Mouse (Mus musculus) cerebellum, postnatal 14 days (tissue): ENCODE data around the gene Hmgb2.
A peak's percentile ranks its signal among the peaks of the same experiment; 100 is the strongest.
"Not testable (repeated sequence)": the region's sequence is repeated elsewhere in the genome, so short reads cannot be mapped to it uniquely, and the experiment has no call there.

Experiments used
- DNase-seq, 2 experiments: peaks; one replicate each; pipeline ENCODE4 v3.0.0; 2021; ENCODE audit warnings: mixed read lengths in 2 of 2

The Hmgb2 gene

DNA sequence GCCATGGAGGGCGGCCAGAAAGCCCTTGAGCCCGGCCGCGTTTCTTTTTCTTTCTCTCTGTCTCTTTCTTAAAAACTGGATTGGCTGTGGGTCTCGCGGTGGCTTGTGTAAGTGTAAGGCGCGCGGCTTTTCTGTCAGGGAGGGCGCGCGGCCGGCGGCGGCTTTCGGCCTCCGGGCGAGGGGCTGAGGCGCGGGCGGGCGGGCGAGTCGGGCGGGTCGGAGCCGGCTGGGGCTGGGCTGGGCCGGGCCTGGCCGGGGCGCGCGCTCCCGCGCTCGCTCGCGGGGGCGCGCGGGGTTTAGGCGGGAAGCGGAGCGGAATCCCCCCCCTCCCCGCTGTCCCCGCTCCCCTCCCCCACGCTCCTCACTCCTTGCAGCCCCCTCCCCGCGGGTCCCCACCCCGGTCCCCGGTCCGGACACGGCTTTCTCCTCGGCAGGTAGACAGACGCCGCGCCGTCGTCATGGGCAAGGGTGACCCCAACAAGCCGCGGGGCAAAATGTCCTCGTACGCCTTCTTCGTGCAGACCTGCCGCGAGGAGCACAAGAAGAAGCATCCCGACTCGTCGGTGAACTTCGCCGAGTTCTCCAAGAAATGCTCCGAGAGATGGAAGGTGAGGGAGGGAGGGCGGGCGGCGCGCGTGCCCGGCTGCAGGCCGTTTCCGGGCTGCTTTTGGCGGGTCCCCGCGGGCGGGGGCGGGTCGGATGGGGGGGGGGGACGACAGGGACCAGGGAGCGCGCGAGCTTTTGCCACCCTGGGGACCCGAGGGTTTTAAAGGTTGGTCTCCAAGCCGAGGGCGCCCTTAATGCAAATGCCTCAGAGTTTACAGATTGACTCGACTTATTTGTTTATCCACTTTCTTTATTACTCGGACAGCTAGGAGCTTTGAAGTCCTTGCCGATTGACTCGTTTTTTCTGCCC lies 692 bp downstream of the Hmgb2 start:
- DNase-seq, result peak in 1 of 2 experiments; percentile 65

DNA sequence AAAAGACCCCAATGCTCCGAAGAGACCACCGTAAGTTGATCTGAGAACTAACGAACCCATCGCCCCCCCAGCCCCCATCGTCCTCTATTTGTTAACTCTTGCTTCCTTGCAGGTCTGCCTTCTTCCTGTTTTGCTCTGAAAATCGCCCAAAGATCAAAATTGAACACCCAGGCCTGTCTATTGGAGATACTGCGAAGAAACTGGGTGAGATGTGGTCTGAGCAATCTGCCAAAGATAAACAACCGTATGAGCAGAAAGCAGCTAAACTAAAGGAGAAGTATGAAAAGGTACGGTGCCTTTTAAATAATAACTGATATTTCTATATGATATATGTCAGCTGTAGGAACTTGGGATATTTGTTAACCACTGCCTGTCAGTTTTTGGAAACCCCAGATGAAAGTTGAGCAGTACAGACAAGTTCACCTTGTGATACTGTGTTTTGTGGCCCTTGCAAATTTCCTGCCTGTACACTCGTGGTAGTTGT lies 1.5 kb downstream of the Hmgb2 start:
- not testable (repeated sequence) for DNase-seq

DNA sequence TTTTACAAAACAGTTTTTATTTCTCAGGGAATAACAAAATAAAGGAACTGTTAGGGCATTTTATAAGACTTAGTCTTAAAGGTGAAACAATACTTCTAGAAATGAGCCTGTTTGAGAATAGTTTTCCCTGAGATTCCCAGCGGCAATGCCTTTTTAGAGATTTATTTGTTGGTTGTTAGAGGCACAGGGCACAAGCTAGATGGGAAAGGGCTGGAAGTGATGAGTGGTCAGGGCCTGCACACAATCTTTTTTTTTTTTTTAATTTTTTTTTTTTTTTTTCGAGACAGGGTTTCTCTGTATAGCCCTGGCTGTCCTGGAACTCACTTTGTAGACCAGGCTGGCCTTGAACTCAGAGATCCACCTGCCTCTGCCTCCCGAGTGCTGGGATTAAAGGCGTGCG lies 5.0 kb downstream of the Hmgb2 start:
- DNase-seq, result not testable (repeated sequence)

DNA sequence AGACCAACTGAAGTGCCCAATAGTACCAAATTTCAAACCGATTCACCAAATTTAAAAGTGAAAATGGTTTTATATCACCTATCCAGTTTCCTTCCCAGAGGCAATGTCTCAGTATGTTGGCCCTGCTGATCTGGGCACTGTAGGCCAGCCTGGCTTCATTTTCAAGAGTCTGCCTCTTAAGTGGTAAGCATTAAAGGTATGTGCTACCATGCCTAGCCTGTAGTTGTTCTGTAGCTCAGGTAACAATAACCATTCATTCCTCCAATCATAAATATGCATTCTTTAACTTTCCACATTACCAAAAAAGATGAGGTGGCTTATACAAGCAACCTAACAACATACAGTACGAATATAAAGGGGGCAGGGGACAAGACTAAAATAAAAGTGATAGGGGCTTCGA lies 6.0 kb downstream of the Hmgb2 start:
- no peak for DNase-seq

DNA sequence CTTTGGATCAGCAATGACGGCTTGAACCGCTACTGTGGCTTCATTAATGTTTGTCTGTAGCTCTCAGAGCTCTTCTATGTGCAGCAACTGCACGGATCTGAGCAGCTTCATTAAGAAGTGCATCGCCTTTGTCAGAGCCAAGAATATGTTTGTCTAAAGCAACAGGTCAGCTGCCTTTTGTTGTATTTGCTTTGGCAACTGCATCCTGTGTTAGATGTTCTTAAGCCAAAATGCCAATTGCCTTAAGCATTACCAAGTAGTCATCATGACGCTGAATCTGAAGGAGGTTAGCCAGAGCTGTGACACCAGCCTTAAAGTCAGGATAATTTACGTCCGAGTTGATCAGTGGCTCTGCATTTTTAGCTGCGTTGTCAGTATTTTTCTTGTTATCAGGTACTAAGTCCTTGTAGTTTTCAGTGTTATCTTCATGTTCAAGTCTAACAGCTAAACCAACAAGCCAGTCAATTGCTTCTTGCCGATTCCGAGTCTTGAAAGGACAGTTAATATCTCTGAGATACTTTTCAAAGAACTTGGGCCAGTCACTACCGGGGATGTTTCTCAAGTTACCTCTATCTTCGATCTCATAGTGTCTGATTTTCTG lies 8.6 kb downstream of the Hmgb2 start:
- no peak for DNase-seq

DNA sequence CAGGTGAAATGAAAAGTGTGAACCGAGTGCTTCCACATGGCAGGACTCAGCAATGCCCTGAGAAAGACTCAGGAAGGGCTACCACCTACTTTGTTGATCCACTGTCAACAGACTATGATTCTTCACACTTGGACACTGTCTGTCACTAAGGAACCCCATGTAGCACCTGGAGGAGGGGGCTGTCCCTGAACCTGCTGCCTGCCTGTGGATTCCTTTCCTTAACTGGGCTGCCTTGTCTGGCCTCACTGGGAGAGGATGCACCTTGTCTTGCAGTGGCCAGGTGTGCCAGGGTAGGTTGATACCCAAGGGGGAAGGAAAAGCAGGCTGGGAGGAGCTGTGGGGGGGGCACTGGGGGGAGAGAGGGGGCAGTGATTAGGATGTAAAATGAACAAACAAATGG lies 16.3 kb downstream of the Hmgb2 start:
- DNase-seq, result no peak

DNA sequence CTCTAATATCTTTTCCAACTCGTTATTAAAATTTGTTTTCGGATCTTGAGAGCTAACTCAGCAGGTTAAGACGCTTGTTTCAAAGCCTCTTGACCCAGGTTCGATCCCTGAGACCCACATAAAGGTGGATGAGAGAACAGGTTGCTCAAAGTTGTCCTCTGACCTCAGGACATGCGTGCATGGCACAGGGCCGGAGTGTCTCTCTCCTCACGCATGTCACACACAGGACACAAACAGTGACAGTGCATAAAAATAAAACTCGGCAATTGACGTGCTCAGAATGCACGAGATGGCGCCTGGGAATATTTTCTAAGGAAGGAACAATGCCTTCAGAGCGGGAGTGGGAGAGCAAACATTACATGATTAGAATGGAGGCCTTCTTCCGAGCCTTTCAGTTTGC lies 18.5 kb downstream of the Hmgb2 start:
- DNase-seq, result no peak

DNA sequence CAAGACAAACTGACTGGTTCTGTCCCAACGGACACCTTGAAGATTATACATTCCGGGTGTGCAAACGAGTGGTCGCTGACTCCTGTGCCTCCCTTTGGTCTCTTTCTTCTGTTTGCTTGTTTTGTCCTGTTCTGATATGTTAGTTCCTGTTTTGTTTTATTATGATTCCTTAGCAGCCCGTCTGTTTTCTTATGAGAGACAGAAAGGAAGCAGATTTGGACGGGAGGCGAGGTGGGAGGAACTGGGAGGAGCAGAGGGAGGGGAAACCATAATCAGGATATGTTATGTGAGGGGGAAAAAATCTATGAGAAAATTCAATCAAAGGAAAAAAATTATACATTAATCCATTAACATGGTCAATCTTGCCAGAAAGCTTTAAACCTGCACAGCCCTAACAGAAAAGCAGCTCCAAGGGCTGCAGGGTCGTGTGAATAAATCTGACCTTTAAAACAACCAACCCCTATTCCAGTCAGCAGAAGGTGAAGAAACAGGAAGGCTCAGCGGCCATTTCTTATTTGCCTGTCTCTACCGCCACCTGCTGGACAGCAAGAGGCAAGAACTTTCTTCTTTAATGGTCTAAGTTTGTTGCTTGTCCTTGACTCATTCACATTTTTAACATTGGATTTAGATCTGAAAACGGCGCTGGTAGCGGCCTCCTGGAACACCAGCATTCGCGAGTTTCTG lies 19.1 kb downstream of the Hmgb2 start:
- peak; percentile 87 to 88 for DNase-seq

DNA sequence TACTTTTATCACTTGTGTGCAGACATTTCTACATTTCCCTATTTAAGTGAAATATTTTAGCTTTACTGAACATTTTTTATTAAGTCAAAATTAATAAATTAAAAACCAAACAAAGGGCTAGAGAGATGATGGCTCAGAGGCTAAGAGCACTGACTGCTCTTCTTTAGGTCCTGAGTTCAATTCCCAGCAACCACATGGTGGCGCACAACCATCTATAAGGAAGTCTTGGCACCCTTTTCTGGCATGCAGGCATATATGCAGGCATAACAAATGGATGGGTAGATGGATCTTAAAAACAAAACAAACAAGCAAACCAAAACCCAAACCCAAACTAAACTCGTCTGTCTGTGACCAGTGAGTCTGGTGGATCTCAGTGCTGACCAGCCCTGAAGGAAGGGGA lies 20.5 kb downstream of the Hmgb2 start:
- DNase-seq, result peak; percentile 57 to 60

DNA sequence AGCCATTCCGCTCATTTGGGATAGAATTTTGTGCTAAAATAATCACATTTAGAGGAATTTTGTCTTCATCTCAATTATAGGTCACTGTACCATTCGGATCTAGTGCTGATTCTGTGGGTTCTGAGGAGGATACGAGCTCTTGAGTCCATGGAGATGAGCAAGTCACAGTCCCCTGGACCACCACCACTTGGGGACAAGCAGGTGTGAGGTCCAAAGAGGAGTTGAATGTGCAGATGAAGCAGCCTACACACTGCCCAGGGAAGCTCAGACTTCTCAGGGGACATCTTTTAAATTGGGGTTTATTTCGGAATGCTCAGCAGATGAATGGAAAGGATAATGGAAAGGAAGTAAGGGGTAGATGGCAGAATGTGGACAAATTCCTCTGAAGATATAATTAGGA lies 21.4 kb downstream of the Hmgb2 start:
- no peak for DNase-seq

DNA sequence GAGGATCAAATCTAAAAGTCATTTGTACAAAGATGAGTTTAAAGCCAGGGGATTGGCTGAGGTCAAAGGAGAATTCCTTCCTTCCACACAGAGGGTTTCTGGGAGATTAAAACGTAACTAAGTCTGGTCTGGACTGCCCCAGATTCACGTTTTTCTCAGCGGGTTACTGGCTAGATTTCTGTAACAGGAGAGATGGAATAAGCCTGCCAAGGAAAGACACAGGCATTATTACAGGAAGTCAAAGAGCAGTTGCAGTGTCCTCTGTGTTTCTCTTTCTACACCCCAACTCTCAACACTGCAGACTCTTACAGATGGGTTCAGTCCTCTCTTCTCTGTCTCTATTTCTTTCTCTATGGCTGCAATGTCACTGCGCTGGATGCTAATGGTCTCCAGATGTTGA lies 22.8 kb downstream of the Hmgb2 start:
- DNase-seq, result no peak

DNA sequence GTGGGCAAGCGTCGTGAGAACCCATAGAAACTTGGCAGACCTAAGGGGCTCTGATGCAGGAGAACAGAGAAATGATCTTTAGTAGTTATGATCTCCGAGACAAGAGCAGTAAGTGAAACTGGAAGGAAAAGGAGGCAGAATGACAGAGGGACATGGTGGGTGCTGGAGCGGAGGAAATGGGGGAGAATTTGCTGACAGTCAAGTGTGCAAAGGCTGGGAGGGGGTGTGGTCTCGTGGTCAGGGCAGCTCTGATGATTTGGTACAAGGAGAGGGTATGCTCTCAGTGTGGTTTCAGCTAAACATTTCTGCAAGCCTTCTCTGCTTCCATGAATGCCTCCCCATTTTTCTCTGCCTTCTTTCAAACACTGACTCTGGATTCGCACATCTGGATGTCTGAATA lies 24.5 kb downstream of the Hmgb2 start:
- DNase-seq, result no peak

DNA sequence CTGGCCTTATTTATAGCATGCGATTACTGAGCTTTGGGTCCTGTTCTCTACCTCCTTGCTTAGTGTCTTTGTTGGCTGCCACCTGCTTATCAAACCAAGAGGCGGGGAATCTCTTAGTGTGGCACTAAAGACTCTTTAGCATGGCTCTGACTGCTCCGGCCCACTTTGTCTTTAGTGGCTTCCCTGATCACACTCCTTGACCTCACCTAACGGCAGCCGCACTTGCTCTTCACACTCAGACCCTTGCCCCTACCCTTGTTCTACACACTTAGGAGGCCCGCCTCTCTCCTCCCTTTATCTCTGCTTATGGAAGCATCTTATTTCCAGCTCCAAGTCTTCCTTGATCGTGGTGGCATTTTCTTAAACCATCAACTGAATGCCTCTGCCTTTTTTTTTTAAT lies 26.9 kb downstream of the Hmgb2 start:
- no peak for DNase-seq

DNA sequence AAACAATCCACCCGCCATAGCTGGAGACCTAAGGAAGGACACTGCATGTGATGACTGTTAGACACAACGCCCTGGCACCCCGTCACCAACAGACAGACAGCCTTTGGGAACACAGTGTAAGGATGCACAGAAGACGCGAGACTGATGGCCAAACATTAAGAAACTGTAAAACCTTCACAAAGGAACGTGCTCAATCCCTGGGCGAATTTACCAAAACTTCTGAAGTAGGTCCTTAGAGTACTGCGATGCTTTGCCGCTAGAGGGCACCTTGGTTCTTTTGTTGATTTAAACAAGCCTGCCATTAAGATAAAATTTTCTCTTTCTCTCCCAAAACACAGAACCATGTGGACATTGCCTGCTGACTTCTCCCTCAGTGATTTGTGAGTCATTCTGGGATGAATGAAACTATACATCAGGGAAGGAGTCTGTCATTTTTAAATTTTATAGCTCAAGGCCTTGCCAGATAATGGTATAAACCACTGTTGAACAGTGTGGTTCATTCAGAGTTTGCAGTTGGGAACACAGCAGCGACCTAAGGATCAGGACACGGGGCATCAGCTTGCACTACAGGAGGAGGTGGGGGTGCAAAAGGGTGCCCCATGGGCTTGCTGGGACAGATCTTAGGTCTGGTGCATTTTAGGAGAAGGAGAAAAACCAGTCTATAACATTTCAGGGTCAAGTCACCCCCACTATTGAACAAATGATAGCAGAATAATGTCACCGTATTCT lies 28.6 kb downstream of the Hmgb2 start:
- peak; percentile 88 to 92 for DNase-seq

DNA sequence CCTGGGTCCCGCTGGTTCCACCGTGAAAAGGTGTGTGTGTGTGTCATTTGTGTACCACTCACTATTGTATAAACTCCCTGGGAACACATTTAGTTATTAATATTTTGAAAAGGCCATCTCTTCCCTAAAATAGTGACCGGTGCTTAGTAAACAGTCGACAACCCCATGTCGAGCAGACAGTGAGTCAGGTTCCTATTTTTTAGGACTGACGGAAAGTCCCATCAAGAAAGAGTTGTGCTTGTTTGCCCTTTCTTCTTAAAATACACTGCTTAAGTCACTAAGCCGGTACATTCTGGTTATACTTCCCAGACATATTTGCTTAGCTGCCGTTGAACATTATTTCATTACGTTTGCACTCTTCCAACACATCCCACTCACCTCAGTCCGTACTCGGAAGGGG lies 29.2 kb downstream of the Hmgb2 start:
- no peak for DNase-seq

DNA sequence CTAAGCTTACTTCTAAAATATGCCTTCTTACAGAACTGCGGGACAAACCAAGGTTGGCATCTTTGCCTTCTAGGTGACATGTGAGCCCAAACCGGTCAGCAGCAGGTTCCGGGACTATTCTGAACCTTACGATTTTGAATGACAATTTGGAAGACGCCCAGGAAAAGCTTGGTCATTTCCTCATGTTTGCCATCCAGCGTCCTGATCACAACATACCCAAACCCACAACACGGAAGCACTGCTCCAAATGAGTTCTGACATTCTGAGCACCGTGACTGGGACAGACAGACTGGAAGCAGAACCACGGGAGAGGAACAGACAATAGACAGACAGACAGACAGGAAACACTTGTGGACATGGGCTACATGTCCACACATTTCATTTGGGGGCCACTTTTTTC lies 29.7 kb downstream of the Hmgb2 start:
- no peak for DNase-seq

DNA sequence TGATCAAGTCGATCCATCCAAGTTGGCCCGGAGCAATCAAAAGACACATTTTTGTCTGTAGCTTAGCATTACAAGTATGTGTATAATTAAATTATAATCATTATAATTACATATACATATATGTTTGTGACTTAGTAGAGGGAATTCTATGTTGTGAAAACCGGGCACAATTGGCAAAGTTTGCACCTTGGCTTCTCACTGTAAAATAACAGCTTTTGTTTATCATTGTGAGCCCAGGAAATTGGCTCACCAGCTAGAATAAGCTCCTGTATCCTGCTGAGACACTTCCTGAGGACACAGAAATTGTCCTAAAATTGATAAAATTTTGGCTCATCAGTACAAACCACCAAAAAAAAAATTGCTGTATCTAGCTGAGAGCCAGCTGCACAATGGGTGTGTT lies 34.7 kb downstream of the Hmgb2 start:
- DNase-seq, result peak; percentile 65 to 80

DNA sequence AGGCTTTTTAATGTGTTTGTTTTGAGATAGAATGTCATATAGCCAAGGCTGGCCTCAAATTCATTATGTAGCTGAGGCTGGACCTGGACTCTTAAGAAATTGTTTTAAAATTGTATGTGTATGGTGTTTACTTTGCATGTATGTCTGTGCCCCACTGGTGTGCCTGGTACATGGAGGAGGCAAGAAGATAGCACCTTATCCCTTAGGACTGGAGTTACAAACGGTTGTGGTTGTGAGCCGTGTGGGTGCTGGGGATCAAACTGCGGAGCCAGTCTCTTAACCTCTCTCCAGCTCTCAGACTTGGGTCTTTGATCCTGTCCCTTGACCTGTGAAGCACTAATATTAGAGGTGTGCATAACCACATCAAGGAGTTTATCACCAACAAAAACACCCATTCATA lies 35.1 kb downstream of the Hmgb2 start:
- DNase-seq, result peak in 1 of 2 experiments; percentile 30

DNA sequence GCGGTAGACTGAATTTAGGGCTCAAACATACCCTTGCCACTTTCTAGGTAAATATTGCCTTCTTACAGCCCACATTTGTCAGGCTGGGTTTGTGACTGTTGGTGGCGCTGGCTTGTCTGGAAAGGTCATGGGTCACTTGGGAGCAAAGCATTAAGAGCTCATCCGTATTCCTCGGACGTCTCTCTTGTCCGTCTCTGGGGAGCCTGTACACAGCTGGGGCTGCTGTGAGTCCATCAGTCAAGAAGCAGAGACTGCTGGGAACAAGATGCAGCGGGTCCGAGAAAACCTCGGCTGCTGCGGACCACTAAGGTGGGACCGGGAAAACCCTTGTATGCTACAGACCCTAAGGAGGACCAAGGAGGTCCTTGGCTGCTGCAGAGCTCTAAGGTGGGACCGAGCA lies 35.9 kb downstream of the Hmgb2 start:
- no peak for DNase-seq

DNA sequence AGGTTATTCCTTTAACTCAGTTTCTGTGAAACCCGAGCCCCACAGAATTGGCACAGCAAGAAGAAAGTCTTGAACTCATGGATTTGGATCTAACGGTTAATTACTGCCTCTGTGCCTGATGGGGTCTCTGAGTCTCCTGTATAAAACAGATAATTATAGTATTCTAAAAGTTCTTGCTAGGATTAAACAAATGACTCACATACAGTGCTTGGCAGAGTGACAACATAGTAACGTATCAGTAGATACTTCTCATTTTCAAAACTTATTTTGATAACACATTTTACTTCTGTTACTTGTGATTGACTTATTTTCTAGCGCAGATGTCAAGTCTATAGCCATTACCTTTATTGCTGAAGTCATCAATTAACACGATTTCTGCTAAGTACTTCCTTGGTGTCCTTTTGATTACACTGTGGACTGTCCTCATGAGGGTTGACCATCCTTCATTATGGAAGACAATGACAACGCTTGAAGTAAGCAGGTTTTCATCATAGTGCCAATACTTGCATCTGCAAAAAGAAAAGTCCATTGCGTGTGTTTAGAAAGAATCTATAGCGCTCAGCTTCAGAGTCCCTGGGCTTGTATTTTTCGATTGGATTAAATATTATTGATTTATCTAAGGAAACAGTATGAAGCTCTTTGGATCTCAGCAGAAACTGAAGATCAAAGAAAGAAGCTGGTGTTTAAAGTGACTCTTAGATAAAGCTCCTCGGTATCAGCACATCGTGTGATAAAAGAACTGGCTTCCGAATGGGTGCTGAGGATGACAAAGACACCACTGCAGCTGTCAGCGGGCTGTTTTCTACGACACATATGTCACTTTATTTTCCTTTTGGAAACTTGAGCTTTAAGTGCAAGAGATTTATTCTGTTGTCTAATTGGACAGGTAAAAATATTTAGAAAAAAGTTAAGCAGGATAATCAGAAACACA lies 40.7 kb downstream of the Hmgb2 start:
- DNase-seq, result no peak

DNA sequence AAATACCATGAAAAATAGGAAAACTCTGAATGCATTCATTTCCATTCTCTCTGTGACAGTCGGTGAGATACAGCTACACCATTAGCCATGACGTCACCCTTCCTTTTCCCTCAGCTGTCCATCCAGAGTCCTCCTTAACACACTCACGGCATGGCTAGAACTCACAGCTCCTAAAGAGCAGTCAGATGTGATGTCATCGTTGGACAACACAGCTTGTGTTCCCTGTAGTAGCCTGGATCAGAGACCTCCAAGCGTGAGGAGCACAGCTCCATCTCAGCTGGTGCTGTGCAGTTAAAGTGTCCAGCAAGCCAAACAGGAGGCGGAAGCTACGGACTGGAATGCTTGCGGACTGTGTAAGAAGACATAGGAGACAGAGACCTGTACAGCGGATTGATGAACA lies 49.2 kb downstream of the Hmgb2 start:
- DNase-seq, result no peak

DNA sequence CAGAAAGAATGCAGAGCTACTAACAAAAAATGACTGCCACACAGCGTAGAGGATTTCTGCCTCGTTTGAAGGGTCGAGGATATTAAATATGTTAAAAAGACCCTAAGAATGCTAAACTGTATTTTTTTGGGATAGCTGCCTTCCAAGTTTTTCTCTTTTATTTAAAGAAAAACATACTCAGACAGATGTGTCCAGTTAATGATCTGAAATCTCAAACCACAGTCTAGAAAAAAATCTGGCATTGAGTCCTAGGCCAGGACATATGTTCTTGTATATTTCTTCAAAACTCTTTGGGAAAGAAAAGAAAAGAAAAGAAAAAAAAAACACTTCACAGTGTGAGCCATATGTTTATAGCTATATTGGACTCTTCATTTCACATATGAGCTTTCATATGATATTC lies 51.0 kb downstream of the Hmgb2 start:
- no peak for DNase-seq
